Mouse (Mus musculus) CH12.LX (cell line): ENCODE results near the gene Zfr2.

Experiments used
- CTCF ChIP-seq, 2 experiments: IDR thresholded peaks in 1 of 2; conservative IDR thresholded peaks in 1 of 2; 2 replicates each; pipeline ENCODE4 v1.5.1; 2011 to 2012; ENCODE audit warnings: low read depth in 2 of 2, low read length in 2 of 2, improper control_type of control experiment in 1 of 2, inconsistent platforms in 1 of 2, mild to moderate bottlenecking in 1 of 2, moderate library complexity in 1 of 2
- E2F4 ChIP-seq: IDR thresholded peaks from 2 replicates; pipeline ENCODE4 v1.6.1; 2011; ENCODE audit warnings: low read depth, low read length, improper control_type of control experiment; ENCODE audit not compliant: insufficient replicate concordance
- HCFC1 ChIP-seq: IDR thresholded peaks from 2 replicates; pipeline ENCODE4 v1.6.1; 2012; ENCODE audit warnings: low read depth, mild to moderate bottlenecking, inconsistent platforms, low read length, improper control_type of control experiment
- MAFK ChIP-seq: IDR thresholded peaks from 2 replicates; pipeline ENCODE4 v1.6.1; 2011; ENCODE audit warnings: low read length, improper control_type of control experiment; ENCODE audit not compliant: insufficient replicate concordance
- POLR2A ChIP-seq: IDR thresholded peaks from 2 replicates; pipeline ENCODE4 v1.6.1; 2011; ENCODE audit warnings: low read depth, mild to moderate bottlenecking, improper control_type of control experiment, low read length
- POLR2AphosphoS2 ChIP-seq: IDR thresholded peaks from 2 replicates; pipeline ENCODE4 v1.6.1; 2011; ENCODE audit warnings: low read depth, low read length, improper control_type of control experiment
- TBP ChIP-seq: conservative IDR thresholded peaks from 2 replicates; pipeline ENCODE4 v1.6.1; 2011; ENCODE audit warnings: low read depth, low read length, improper control_type of control experiment
- TCF12 ChIP-seq: IDR thresholded peaks from 2 replicates; pipeline ENCODE4 v1.6.1; 2014; ENCODE audit warnings: low read depth, mild to moderate bottlenecking, inconsistent platforms, low read length, improper control_type of control experiment

- TF ChIP-seq E2F4, result no peak
- TF ChIP-seq MAFK, result no peak
- no peak for TF ChIP-seq POLR2A
- TF ChIP-seq TBP, result no peak
- no peak for TF ChIP-seq CTCF (conservative IDR thresholded peaks at IDR 0.05 in 1 of 2, IDR thresholded peaks at IDR 0.05 in 1 of 2; ENCODE audit: low read depth in 2 of 2, low read length in 2 of 2)
- no peak for TF ChIP-seq TCF12
- TF ChIP-seq HCFC1, result no peak
- TF ChIP-seq POLR2AphosphoS2, result no peak
These were observed 26.4 kb downstream of the Zfr2 start for GRCm38 (mm10) chr10:81259225-81259884.
